Mouse (Mus musculus) neutrophil, adult 5-6 weeks (primary cell): ENCODE measurements around the gene AC134908.4. TPM values are rescaled to one million over a fixed set of nuclear protein-coding genes. Genes with fewer than 3 reads are reported as not detected.
A peak's percentile ranks its signal among the peaks of the same experiment; 100 is the strongest.

Experiments
- ATAC-seq: fragments of 151-379, 151-347 bp; 2 replicates; pipeline ENCODE4 v1.8.0; 2017; ENCODE audit warnings: mild to moderate bottlenecking, moderate TSS enrichment; ENCODE audit not compliant: insufficient number of reproducible peaks, poor library complexity, low FRiP score, severe bottlenecking; ENCODE audit errors: extremely low read depth
- total RNA-seq: library from RNA; stranded (forward); fragments of 200-1000 nt; gene quantifications from 2 replicates; pipeline ENCODE4 v1.2.3, GENCODE M21; 2017

The AC134908.4 gene
- total RNA-seq, 1 experiment from 2014 or later, result not detected

DNA sequence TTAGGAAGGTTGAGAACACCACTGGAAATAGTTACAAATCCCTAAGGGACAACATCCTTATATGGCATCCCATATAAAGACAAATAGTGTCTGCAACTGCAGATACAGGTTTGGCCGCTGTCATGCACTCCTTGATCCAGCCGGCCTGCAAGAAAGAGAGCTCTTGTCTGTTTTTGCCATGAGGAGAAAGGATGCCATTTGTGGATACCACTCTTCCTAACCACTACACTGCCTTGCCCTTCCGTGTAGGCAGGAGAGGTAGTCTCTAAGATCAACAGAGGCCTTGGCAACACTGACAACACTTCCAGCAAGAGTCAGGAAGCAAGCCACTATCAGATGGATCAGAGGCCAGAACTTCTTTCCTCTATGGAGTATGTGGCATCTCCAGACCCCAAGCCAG, 9.2 kb downstream of the AC134908.4 start, which contains the start of gene Ccdc78:
TSS of gene Ccdc78 (plus strand) at position 301 of the 400 bp plus-strand sequence.
- ATAC-seq, result no peak

GRCm38 (mm10) chr17:25785281-25785745, 10.1 kb downstream of the AC134908.4 start, which contains the start of gene Haghl:
Haghl (minus strand) TSS chr17:25785673.
- peak; percentile 77 for ATAC-seq

DNA sequence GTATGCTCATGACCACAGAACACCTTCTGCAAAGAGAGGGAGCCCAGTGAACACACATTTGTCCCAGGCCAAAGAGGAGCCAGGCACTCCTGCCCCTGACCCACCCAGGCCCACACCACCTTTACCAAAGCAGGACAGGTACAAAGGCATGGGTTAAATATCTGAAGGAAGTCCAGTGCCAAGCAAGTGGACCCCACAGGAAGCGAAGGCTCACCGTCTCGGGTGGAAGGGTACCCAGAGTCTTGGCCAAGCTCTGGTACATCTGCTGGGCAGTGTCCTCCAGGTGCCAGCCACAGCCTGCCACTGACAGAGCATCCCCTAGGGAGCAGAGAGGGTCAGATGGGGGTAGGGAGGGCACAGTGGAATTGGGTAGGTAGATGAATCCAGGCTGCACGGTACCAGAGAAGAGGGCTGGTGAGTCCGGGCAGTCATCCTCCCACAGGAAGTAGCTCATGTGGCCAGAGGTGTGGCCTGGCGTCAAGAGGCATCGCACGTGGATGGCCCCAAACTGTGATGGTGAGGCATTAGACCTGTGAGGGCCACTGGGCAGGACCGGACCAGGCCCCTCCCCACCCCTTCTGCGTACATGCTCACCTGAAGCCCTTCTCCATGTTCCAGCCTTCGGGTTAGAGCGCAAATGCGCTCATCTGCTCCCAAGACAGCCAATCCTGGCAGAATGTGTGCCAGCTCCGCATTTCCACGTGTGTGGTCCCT, 11.4 kb downstream of the AC134908.4 start:
- no peak for ATAC-seq

- ATAC-seq, result no peak
Observed at GRCm38 (mm10) chr17:25783086-25783485, 12.4 kb downstream of the AC134908.4 start.

DNA sequence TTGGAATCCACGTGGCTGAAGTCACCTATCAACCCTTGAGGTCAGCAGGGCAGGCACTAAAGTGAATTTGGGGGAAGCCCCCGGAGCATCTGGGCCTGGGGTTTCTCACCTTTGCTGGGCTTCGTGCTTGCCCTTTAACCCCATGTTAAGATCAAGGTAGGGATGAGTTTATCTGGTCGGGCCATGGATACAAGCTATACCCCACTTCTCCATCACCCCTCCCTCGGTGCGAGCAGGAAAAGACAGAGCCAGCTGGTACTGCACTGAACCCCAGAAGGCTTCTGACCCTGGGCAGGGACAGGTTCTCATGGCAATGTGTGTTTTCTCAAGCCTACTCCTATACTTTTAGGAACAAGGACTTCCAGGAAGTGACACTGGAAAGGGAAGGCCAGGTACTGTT, 14.1 kb downstream of the AC134908.4 start:
- no peak for ATAC-seq

GRCm38 (mm10) chr17:25777948-25778347, 17.5 kb downstream of the AC134908.4 start:
- ATAC-seq, result no peak

GRCm38 (mm10) chr17:25775318-25776062, 20.0 kb downstream of the AC134908.4 start:
- ATAC-seq, result no peak

DNA sequence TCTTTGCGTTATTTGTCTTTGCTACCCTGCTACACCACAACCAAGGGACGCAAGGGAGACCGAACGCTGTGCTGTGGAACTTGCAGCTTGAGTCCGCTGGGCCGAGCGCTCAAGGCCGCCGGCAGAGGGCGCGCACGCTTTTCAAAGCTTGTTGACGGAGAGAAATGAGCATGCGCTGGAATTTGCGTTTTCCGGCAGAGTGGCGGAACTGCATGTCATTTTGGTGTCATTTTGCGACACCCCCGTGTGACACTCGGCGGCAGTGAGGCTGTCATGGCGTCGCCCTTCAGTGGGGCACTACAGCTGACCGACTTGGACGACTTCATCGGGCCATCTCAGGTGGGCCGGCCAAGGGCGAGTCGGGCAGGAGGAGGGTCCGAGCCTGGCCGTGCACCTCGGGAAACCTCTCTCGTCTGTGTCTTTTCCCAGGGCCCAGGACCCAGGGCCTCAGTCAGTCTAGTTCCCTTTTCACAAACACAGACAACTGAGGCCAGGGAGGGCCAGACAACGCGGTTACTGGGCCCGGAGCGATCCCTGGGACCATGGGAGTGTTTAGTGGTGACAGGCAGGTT, 21.8 kb downstream of the AC134908.4 start, which contains the start of gene Narfl:
TSS of gene Narfl (plus strand) at position 228 of the 572 bp plus-strand sequence.
- peak; percentile 97 for ATAC-seq

DNA sequence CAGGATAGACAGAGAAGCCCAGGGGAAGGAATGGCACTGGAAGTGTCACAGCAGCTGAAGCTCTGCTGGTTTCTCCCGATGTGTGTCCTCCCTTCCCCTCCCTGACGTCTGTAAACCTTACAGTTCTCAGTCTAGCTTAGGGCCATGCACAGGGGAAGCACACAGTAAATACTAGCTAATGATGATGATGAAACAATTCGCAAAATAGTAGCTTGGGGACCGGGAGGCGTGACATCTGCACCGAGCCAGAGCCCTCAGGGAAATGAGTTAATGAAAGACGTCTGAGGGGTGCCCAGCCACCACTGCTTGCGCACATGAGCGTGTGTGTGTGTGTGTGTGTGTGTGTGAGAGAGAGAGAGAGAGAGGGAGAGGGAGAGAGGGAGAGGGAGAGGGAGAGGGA, 26.1 kb downstream of the AC134908.4 start:
- ATAC-seq, result no peak

GRCm38 (mm10) chr17:25765886-25766285, 29.6 kb downstream of the AC134908.4 start:
- no peak for ATAC-seq

GRCm38 (mm10) chr17:25762591-25762990, 32.9 kb downstream of the AC134908.4 start:
- no peak for ATAC-seq

- ATAC-seq, result no peak
Observed at GRCm38 (mm10) chr17:25761561-25761970, 33.9 kb downstream of the AC134908.4 start.

DNA sequence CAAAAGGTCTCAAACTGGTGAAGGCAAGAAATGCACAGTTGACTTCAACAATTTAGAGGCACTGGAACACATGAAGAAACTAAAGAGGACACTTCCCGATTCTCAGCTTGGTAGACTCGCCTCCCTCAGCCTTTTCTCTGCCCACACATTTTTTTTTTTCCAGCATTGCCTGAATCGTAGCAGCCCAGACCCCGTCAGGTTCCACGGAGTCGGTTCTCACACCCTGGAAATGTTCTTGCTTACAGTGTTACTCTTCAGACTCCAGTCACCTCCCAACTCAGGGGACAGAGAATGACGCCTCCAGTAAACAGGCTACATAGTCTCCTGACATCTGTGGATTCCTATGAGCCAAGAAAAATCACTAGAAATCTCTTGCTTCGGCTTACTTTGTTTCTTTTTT, 35.3 kb downstream of the AC134908.4 start:
- ATAC-seq, result no peak

GRCm38 (mm10) chr17:25757691-25758090, 37.8 kb downstream of the AC134908.4 start:
- ATAC-seq, result no peak

- ATAC-seq, result no peak
Observed at GRCm38 (mm10) chr17:25756378-25757242, 38.8 kb downstream of the AC134908.4 start.

- ATAC-seq, result no peak
Observed at GRCm38 (mm10) chr17:25755627-25756377, 39.7 kb downstream of the AC134908.4 start.

DNA sequence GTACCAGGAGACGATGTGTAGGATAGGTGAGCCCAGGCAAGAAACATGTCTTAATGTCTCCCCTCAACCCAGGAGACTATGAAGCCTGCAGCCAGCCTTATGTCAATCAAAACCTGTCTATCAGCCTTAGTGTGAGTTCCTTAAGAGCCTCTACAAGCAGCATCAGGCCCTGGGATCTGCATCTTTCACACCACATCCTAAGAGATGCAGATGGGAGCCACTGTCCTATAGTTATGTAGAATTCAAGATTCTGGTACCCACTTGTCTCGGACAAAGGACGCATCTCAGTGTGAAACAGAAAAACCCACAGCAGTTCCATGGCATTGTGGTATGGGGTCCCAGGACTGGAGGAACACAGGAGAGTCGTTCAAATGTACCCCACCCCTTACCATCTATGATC, 40.4 kb downstream of the AC134908.4 start:
- no peak for ATAC-seq

GRCm38 (mm10) chr17:25754241-25754640, 41.2 kb downstream of the AC134908.4 start, which contains the start of gene Msln:
Msln (minus strand) TSS chr17:25754378.
- no peak for ATAC-seq
